Mouse (Mus musculus): ENCODE measurements around the gene Hsd17b10. TPM values are rescaled to one million over a fixed set of nuclear protein-coding genes. Genes with fewer than 3 reads are reported as not detected.

Gene Hsd17b10
- polyA plus RNA-seq, 1 experiment from 2014 or later, result 198 TPM

GRCm38 (mm10) chrX:152052546-152052945, 50.9 kb downstream of the Hsd17b10 start:
- H3K27me3 ChIP-seq (replicated peaks), result no peaks in the 10 kb centered on the region
- no peaks in the 10 kb centered on the region for H3K36me3 ChIP-seq
- no peak overlapping the region for H3K4me2 ChIP-seq (replicated peaks)
- 69% methylated on average over 3 of the region's 3 CpGs for WGBS
- ATAC-seq, result no peak
- no peak overlapping the region for H3K4me3 ChIP-seq (replicated peaks)
- no peaks in the 10 kb centered on the region for H3K4me1 ChIP-seq (replicated peaks)
- H3K9ac ChIP-seq, result no peak overlapping the region
- no peaks in the 10 kb centered on the region for H3K9me3 ChIP-seq
- no peak overlapping the region for H3K27ac ChIP-seq

Other genes starting within 250 kb of the Hsd17b10 start
- gene Huwe1, start 201.0 kb upstream of the Hsd17b10 start, polyA plus RNA-seq (2015; fragmentation: Nextera tagmentation; extraction: Ambion mirVana), result 40.5 and 43.8 TPM in 2 replicates
- gene Ribc1, start 14.4 kb downstream of the Hsd17b10 start, polyA plus RNA-seq (2015; fragmentation: Nextera tagmentation; extraction: Ambion mirVana), result 3.3 and 3.4 TPM in 2 replicates
- 89.3 and 92.5 TPM in 2 replicates for gene Smc1a, start 14.6 kb downstream of the Hsd17b10 start, polyA plus RNA-seq (2015; fragmentation: Nextera tagmentation; extraction: Ambion mirVana)
- gene Iqsec2, start 142.4 kb downstream of the Hsd17b10 start, polyA plus RNA-seq (2015; fragmentation: Nextera tagmentation; extraction: Ambion mirVana), result 2.7 and 3.3 TPM in 2 replicates
- 33.2 and 37.1 TPM in 2 replicates for gene Kdm5c, start 231.2 kb downstream of the Hsd17b10 start, polyA plus RNA-seq (2015; fragmentation: Nextera tagmentation; extraction: Ambion mirVana)